Mouse (Mus musculus) hindbrain, embryonic 16.5 days (tissue): ENCODE data around the gene Ccndbp1. TPM values are rescaled to one million over a fixed set of nuclear protein-coding genes. Genes with fewer than 3 reads are reported as not detected.

ENCODE experiments used
- ATAC-seq: fragments of 200-750 bp; cut with Nextera tagmentation; 2 replicates; pipeline ENCODE4 v1.8.0; 2017; ENCODE audit warnings: moderate TSS enrichment, moderate library complexity
- H3K27ac ChIP-seq: fragments of 300-500 bp; sonication (generic); 2 replicates; pipeline ENCODE4 v1.5.1; 2014; ENCODE audit warnings: low read depth, mild to moderate bottlenecking, control low read depth, low read length, moderate library complexity
- H3K27me3 ChIP-seq: fragments of 300-500 bp; sonication (generic); replicated peaks from 2 replicates; pipeline ENCODE4 v1.6.1; 2014; ENCODE audit warnings: low read length; ENCODE audit not compliant: control insufficient read depth, insufficient read depth
- H3K36me3 ChIP-seq: fragments of 300-500 bp; sonication (generic); 2 replicates; pipeline ENCODE4 v1.6.1; 2014; ENCODE audit warnings: mild to moderate bottlenecking, low read length, moderate library complexity, mixed read lengths; ENCODE audit not compliant: control insufficient read depth, insufficient read depth
- H3K4me1 ChIP-seq: fragments of 300-500 bp; sonication (generic); 2 replicates; pipeline ENCODE4 v1.6.1; 2014; ENCODE audit warnings: low read depth, low read length; ENCODE audit not compliant: control insufficient read depth, insufficient read depth
- H3K4me2 ChIP-seq: fragments of 300-500 bp; sonication (generic); 2 replicates; pipeline ENCODE4 v1.6.1; 2014; ENCODE audit warnings: mild to moderate bottlenecking, low read length, control low read depth, moderate library complexity
- H3K4me3 ChIP-seq: fragments of 300-500 bp; sonication (generic); 2 replicates; pipeline ENCODE4 v1.5.1; 2014; ENCODE audit warnings: mild to moderate bottlenecking, low read length, control low read depth, moderate library complexity
- H3K9ac ChIP-seq: fragments of 300-500 bp; sonication (generic); 2 replicates; pipeline ENCODE4 v1.6.1; 2014; ENCODE audit warnings: low read depth, mild to moderate bottlenecking, control low read depth, low read length, moderate library complexity
- H3K9me3 ChIP-seq: fragments of 300-500 bp; sonication (generic); 2 replicates; pipeline ENCODE4 v1.6.1; 2014; ENCODE audit warnings: mild to moderate bottlenecking, low read length, moderate library complexity; ENCODE audit not compliant: control insufficient read depth
- WGBS: fragments of 180-500 bp; shearing (Covaris S2); extraction: QIAGEN DNeasy Blood & Tissue Kit; methylation state at CpG from one replicate; pipeline ENCODE4 v1.1.7; 2014; 5-methylcytosine and 5-hydroxymethylcytosine counted together
- microRNA-seq: library from miRNA; unstranded; fragments of <30 nt; microRNA quantifications from one replicate; pipeline ENCODE4, GENCODE M21; 2017
- polyA plus RNA-seq: library from polyadenylated mRNA; unstranded; fragments of >200 nt; fragmentation: Nextera tagmentation; extraction: Ambion mirVana; gene quantifications from 2 replicates; pipeline ENCODE4 v1.2.1, GENCODE M21; 2015

Ccndbp1 gene
- polyA plus RNA-seq, 1 experiment from 2014 or later: 78.2 TPM

DNA sequence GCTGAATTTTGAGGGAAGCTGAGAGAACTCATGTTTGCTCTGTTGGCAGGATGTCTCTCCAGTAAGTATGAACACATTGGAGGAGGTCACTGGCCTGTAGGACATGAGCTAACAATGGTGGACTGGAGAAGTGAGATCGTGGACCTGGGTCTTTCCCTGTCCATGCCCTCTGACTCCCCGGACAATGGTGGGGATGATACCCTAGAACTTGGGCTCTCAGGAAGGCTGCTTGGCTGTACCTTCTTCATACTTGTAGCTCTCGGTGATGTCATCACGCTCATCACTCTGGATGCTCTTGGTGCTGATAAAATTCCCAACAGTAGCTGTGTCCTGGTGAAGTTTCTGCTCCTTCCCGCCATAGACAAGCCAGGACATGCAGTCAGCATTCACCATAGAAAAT is 44.0 kb downstream of the Ccndbp1 start:
- no peak for ATAC-seq
- Histone ChIP-seq H3K4me2 (no peak overlapping the region), H3K27me3 (no peaks in the 10 kb centered on the region), H3K36me3 (no peaks in the 10 kb centered on the region), H3K27ac (no peak overlapping the region), H3K9me3 (no peaks in the 10 kb centered on the region), H3K4me1 (no peaks in the 10 kb centered on the region), H3K4me3 (no peak overlapping the region), H3K9ac (no peak overlapping the region)
- 87% methylated on average over 5 of the region's 5 CpGs for WGBS

DNA sequence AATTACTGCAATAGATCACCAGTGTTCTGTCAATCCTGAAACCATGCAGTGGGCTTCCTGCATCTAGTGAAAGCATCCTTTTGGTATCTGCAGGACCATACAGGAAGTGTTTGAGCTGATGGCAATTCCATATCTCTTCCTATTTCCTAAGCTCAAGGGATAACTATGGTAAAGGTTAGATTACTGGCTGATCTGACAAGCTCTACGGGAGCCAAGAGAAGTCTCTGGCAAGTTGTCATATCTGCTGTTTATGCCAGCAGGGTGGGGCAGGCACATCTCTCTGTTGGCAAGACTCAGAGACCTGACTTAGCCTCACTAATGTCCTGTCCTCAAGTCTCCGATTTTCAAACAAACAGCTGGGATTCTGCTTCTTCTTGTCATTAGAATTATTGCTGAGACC is 45.9 kb downstream of the Ccndbp1 start:
- 78% methylated on average over 2 of the region's 2 CpGs for WGBS
- no peak for ATAC-seq
- H3K9ac ChIP-seq: no peak overlapping the region
- no peaks in the 10 kb centered on the region for H3K4me1 ChIP-seq
- no peaks in the 10 kb centered on the region for H3K27me3 ChIP-seq
- no peaks in the 10 kb centered on the region for H3K9me3 ChIP-seq
- no peak overlapping the region for H3K4me3 ChIP-seq
- no peaks in the 10 kb centered on the region for H3K36me3 ChIP-seq
- H3K4me2 ChIP-seq: no peak overlapping the region
- H3K27ac ChIP-seq: no peak overlapping the region

DNA sequence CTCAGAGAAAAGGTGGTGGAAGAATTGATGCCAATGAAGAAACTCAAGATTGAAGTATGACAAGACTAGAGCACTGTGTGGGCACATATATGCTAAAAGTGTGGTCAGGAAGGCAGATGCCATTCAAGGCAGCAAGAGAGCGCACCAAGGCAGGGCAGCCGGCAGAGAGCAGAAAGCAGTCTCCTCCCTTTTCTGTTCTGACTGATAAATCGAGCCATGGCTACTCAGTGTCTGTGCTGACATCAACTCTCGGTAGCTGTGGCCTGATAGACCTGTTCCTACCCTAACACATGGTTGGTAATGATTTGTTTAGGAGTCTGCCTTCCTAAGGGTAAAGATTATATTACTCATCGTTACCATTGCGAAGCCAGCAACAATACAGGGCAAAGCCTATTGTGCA is 47.7 kb downstream of the Ccndbp1 start:
- Histone ChIP-seq H3K9ac (no peak overlapping the region), H3K9me3 (no peaks in the 10 kb centered on the region), H3K4me3 (no peak overlapping the region), H3K27ac (no peak overlapping the region), H3K36me3 (no peaks in the 10 kb centered on the region), H3K4me2 (no peak overlapping the region), H3K27me3 (no peaks in the 10 kb centered on the region), H3K4me1 (no peaks in the 10 kb centered on the region)
- WGBS: 91% methylated on average over 6 of the region's 6 CpGs
- ATAC-seq: no peak

DNA sequence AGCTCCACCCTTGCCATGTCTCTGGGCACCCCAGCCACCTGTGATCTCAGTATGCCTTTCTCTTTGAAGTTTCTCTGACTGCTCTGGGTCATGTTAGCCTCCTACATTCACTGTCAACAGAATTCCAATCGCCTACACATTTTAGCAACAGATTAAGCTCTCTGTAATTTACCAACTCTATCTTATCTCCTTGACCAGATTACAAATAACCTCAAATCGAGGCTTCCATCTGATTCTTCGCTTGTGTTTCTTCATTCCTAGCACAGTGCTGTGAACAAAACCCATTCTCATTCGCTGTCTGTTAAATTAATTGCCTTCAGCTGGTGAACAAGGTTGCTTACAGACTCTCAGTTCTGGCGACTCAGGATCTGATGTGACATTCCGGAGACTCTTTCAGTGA is 49.8 kb downstream of the Ccndbp1 start:
- Histone ChIP-seq H3K4me2 (no peak overlapping the region), H3K9me3 (no peaks in the 10 kb centered on the region), H3K9ac (no peak overlapping the region), H3K4me3 (no peak overlapping the region), H3K36me3 (no peaks in the 10 kb centered on the region), H3K27ac (no peak overlapping the region), H3K4me1 (no peaks in the 10 kb centered on the region), H3K27me3 (no peaks in the 10 kb centered on the region)
- WGBS: 76% methylated on average over 6 of the region's 6 CpGs
- no peak for ATAC-seq

DNA sequence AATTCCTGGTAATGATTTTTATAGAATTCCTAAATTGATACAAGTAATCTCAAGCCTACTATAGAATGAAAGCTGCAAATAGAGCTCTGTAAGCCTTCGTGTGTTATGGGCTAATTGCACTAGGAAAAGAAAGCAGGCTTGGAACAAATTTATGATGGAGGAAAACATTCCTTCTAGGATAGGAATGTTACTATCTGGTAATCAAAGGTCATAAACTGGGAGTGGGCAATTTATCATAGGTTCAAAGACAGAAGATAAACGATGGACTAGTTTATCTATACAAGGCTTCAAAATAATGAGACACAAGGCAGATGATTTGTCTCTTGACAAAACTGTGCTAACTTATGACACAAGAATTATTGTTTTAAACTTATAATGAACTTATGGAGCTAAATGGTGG is 53.1 kb downstream of the Ccndbp1 start:
- H3K9me3 ChIP-seq: no peaks in the 10 kb centered on the region
- no peaks in the 10 kb centered on the region for H3K27me3 ChIP-seq
- H3K4me3 ChIP-seq: no peak overlapping the region
- no peak overlapping the region for H3K27ac ChIP-seq
- H3K4me2 ChIP-seq: no peak overlapping the region
- no peak for ATAC-seq
- 91% methylated on average over 2 of the region's 2 CpGs for WGBS
- H3K36me3 ChIP-seq: no peaks in the 10 kb centered on the region
- H3K9ac ChIP-seq: no peak overlapping the region
- no peaks in the 10 kb centered on the region for H3K4me1 ChIP-seq

Small RNA genes lying within 50 kb of the gene (microRNA-seq; reads per million reads assigned to microRNA genes)
- not detected for gene Gm44325

Other genes starting within 250 kb of the Ccndbp1 start
- gene Cdan1, start 158.3 kb upstream of the Ccndbp1 start, polyA plus RNA-seq: 5.9 and 6.3 TPM in 2 replicates
- gene Ttbk2, start 157.8 kb upstream of the Ccndbp1 start, polyA plus RNA-seq: 11.1 and 11.5 TPM in 2 replicates
- 33.4 and 38.2 TPM in 2 replicates for gene Ubr1, start 37.7 kb upstream of the Ccndbp1 start, polyA plus RNA-seq
- gene Tmem62, start 31.4 kb upstream of the Ccndbp1 start, polyA plus RNA-seq: 14.3 and 16.3 TPM in 2 replicates
- gene Epb42, start 28.7 kb downstream of the Ccndbp1 start, polyA plus RNA-seq: 0.06 and 0.56 TPM in 2 replicates
- gene Tgm5, start 77.4 kb downstream of the Ccndbp1 start, polyA plus RNA-seq: 0.16 and 0.35 TPM in 2 replicates
- gene Tgm7, start 101.4 kb downstream of the Ccndbp1 start, polyA plus RNA-seq: not detected in 2 replicates
- 25.2 and 25.6 TPM in 2 replicates for gene Adal, start 132.0 kb downstream of the Ccndbp1 start, polyA plus RNA-seq
- gene Lcmt2, start 132.2 kb downstream of the Ccndbp1 start, polyA plus RNA-seq: 18.1 and 18.5 TPM in 2 replicates
- 38.3 and 45.0 TPM in 2 replicates for gene Tubgcp4, start 162.3 kb downstream of the Ccndbp1 start, polyA plus RNA-seq
- gene Zscan29, start 162.7 kb downstream of the Ccndbp1 start, polyA plus RNA-seq: 6.9 and 7.0 TPM in 2 replicates